Mouse (Mus musculus) left cerebral cortex, postnatal 14 days (tissue): ENCODE data around the gene Hist1h3h. TPM values are rescaled to one million over a fixed set of nuclear protein-coding genes. Genes with fewer than 3 reads are reported as not detected.
"Not testable (repeated sequence)": the region's sequence is repeated elsewhere in the genome, so short reads cannot be mapped to it uniquely, and the experiment has no call there.

ENCODE experiments used
- DNase-seq, 2 experiments: peaks; one replicate each; pipeline ENCODE4 v3.0.0; 2021 to 2022; ENCODE audit warnings: low spot score in 2 of 2, mixed read lengths in 1 of 2
- intact Hi-C: fragments of 180-260 bp; cut with DNase I; formaldehyde crosslinking; loops from one replicate; pipeline ENCODE4 v1.15.1; 2025
- microRNA-seq, 2 experiments: library from miRNA; unstranded; fragments of <30 nt; microRNA quantifications; one replicate each; pipeline ENCODE4 v1.2.0; 2022
- total RNA-seq, 2 experiments: library from RNA; stranded (reverse); gene quantifications; 2 replicates each; pipeline ENCODE4 v1.2.3; 2021

Gene Hist1h3h
- total RNA-seq, 2 experiments from 2014 or later = 46.6 to 56.8 TPM

GRCm38 (mm10) chr13:21754294-21755001 is 37.0 kb downstream of the Hist1h3h start:
- DNase-seq = peak in 1 of 2 experiments; percentile 31
- intact Hi-C loops = not testable (repeated sequence)

- intact Hi-C loops = no loop called here
- DNase-seq = no peak
Measured at GRCm38 (mm10) chr13:21755707-21756106, 38.2 kb downstream of the Hist1h3h start.

Small RNA genes lying within 50 kb of the gene (microRNA-seq; reads per million reads assigned to microRNA genes)
- gene Gm44357 (0 reads per million in 2 experiments), gene Gm44367 (0 reads per million in 2 experiments), gene Gm44454 (0 reads per million in 2 experiments)

Other genes with a start within 250 kb of the Hist1h3h start
- gene Nkapl, start 249.2 kb upstream of the Hist1h3h start, total RNA-seq = 1 to 10 TPM in 1 of 2 experiments, under 1 TPM in 1; 0.76 to 1.3 TPM
- 1 to 10 TPM; 7.2 to 7.3 TPM for gene Zkscan4, start 238.8 kb upstream of the Hist1h3h start, total RNA-seq
- not detected for gene Gm10065, start 238.2 kb upstream of the Hist1h3h start, total RNA-seq
- 10 to 100 TPM; 18.1 to 19.7 TPM for gene AK157302, start 222.4 kb upstream of the Hist1h3h start, total RNA-seq
- gene Gm11273, start 216.2 kb upstream of the Hist1h3h start, total RNA-seq = 10 to 100 TPM; 59.6 to 63.4 TPM
- 10 to 100 TPM; 12.7 to 13.2 TPM for gene Zkscan8, start 186.5 kb upstream of the Hist1h3h start, total RNA-seq
- not detected for gene Olfr1366, start 174.9 kb upstream of the Hist1h3h start, total RNA-seq
- not detected for gene Olfr1535, start 157.8 kb upstream of the Hist1h3h start, total RNA-seq
- not detected for gene Olfr1364, start 135.9 kb upstream of the Hist1h3h start, total RNA-seq
- gene Olfr1362, start 103.6 kb upstream of the Hist1h3h start, total RNA-seq = not detected
- gene Olfr11, start 75.1 kb upstream of the Hist1h3h start, total RNA-seq = not detected
- not detected for gene Olfr1361, start 54.3 kb upstream of the Hist1h3h start, total RNA-seq
- not detected for gene Olfr1360, start 40.3 kb upstream of the Hist1h3h start, total RNA-seq
- gene Olfr1359, start 19.5 kb upstream of the Hist1h3h start, total RNA-seq = not detected
- gene Hist1h2bl, start 1.5 kb upstream of the Hist1h3h start, total RNA-seq = 10 to 100 TPM; 37.3 to 37.9 TPM
- gene Hist1h2ai, start 1.2 kb upstream of the Hist1h3h start, total RNA-seq = 10 to 100 TPM; 17.2 to 25.6 TPM
- 1 to 10 TPM; 4.9 to 7.8 TPM for gene Hist1h2bm, start 4.4 kb downstream of the Hist1h3h start, total RNA-seq
- 10 to 100 TPM; 15.4 to 16.2 TPM for gene Hist1h4j, start 17.4 kb downstream of the Hist1h3h start, total RNA-seq
- gene Hist1h4k, start 32.8 kb downstream of the Hist1h3h start, total RNA-seq = 100 to 1,000 TPM; 311 to 320 TPM
- 10 to 100 TPM; 13.2 to 15.7 TPM for gene Hist1h2ak, start 36.2 kb downstream of the Hist1h3h start, total RNA-seq
- 10 to 100 TPM in 1 of 2 experiments, 1 to 10 TPM in 1; 9.6 to 16.1 TPM for gene Hist1h2bn, start 36.5 kb downstream of the Hist1h3h start, total RNA-seq
- gene Hist1h1b, start 63.0 kb downstream of the Hist1h3h start, total RNA-seq = 10 to 100 TPM in 1 of 2 experiments, 1 to 10 TPM in 1; 7.6 to 10.5 TPM
- gene Hist1h3i, start 65.7 kb downstream of the Hist1h3h start, total RNA-seq = 10 to 100 TPM; 51.4 to 75.0 TPM
- 1 to 10 TPM; 2.5 to 6.9 TPM for gene Hist1h2an, start 69.6 kb downstream of the Hist1h3h start, total RNA-seq
- gene Hist1h2bp, start 69.8 kb downstream of the Hist1h3h start, total RNA-seq = 10 to 100 TPM in 1 of 2 experiments, 1 to 10 TPM in 1; 6.7 to 11.2 TPM
- gene Hist1h2bq, start 92.5 kb downstream of the Hist1h3h start, total RNA-seq = 10 to 100 TPM; 43.6 to 56.5 TPM
- gene Hist1h2ao, start 92.8 kb downstream of the Hist1h3h start, total RNA-seq = not detected
- 100 to 1,000 TPM; 213 to 226 TPM for gene Hist1h4m, start 94.1 kb downstream of the Hist1h3h start, total RNA-seq
- gene Hist1h4n, start 114.5 kb downstream of the Hist1h3h start, total RNA-seq = 10 to 100 TPM; 20.9 to 25.8 TPM
- gene Hist1h2ap, start 115.8 kb downstream of the Hist1h3h start, total RNA-seq = 10 to 100 TPM; 46.9 to 49.5 TPM
- 10 to 100 TPM; 44.5 to 56.8 TPM for gene Hist1h2br, start 116.1 kb downstream of the Hist1h3h start, total RNA-seq
- 1 to 10 TPM; 2.8 to 4.0 TPM for gene Zfp184, start 227.4 kb downstream of the Hist1h3h start, total RNA-seq